Mouse (Mus musculus) forebrain, postnatal 0 days (tissue): ENCODE measurements at regions not wholly inside any gene's neighbourhood (a gene's known extent, or its start where the extent isn't known, plus 50 kb on each side); places are given as distances from the start of the nearest gene placed in this dataset.
"Not testable (repeated sequence)": the region's sequence is repeated elsewhere in the genome, so short reads cannot be mapped to it uniquely, and the experiment has no call there.

Experiments used
- ATAC-seq: fragments of 200-750 bp; cut with Nextera tagmentation; 2 replicates; pipeline ENCODE4 v1.8.0; 2017; ENCODE audit warnings: mild to moderate bottlenecking, moderate library complexity
- DNase-seq: peaks from one replicate; pipeline ENCODE4 v3.0.0-alpha.2; 2015
- H3K27ac ChIP-seq: fragments of 300-500 bp; sonication (generic); 2 replicates; pipeline ENCODE4 v1.5.1; 2014; ENCODE audit warnings: low read depth, mild to moderate bottlenecking, antibody characterized with exemption, low read length, moderate library complexity, mixed read lengths
- H3K27me3 ChIP-seq: fragments of 300-500 bp; sonication (generic); 2 replicates; pipeline ENCODE4 v1.6.1; 2014; ENCODE audit warnings: mild to moderate bottlenecking, low read length, mixed read lengths; ENCODE audit not compliant: insufficient read depth
- H3K36me3 ChIP-seq: fragments of 300-500 bp; sonication (generic); 2 replicates; pipeline ENCODE4 v1.6.1; 2014; ENCODE audit warnings: mild to moderate bottlenecking, moderate library complexity; ENCODE audit not compliant: insufficient read depth
- H3K4me1 ChIP-seq: fragments of 300-500 bp; sonication (generic); 2 replicates; pipeline ENCODE4 v1.6.1; 2014; ENCODE audit warnings: antibody characterized with exemption; ENCODE audit not compliant: insufficient read depth
- H3K4me2 ChIP-seq: fragments of 300-500 bp; sonication (generic); 2 replicates; pipeline ENCODE4 v1.6.1; 2014; ENCODE audit warnings: low read depth, mild to moderate bottlenecking, moderate library complexity
- H3K4me3 ChIP-seq: fragments of 300-500 bp; sonication (generic); 2 replicates; pipeline ENCODE4 v1.5.1; 2014; ENCODE audit warnings: low read depth, low read length, mixed read lengths
- H3K9ac ChIP-seq: fragments of 300-500 bp; sonication (generic); 2 replicates; pipeline ENCODE4 v1.6.1; 2014; ENCODE audit warnings: mild to moderate bottlenecking
- H3K9me3 ChIP-seq: fragments of 300-500 bp; sonication (generic); 2 replicates; pipeline ENCODE4 v1.6.1; 2016; ENCODE audit warnings: low read length
- CTCF ChIP-seq: sonication (generic); IDR thresholded peaks from 2 replicates; pipeline ENCODE4 v1.5.1; 2016; ENCODE audit warnings: antibody characterized with exemption, control low read depth, low read depth
- WGBS: fragments of 180-500 bp; shearing (Covaris S2); extraction: QIAGEN DNeasy Blood & Tissue Kit; methylation state at CpG from one replicate; pipeline ENCODE4 v1.1.7; 2014; 5-methylcytosine and 5-hydroxymethylcytosine counted together

DNA sequence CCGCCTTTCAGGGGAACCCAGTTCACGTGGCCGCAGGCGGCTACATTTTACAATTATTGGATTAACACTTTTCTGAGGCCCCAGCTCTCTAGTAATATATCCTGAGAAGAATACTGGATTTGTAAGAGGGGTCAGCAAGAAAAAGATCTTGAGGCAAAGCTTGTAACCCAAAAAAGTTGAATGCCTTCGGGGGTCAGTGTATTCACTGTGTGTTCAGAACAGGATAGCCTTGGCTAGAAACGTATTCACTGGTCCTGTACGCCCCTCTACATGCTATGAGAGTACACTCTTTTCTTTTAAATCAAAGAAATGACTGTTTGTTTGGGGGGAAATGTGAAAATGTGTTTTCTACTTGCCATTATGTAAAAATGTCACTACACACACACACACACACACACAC lies 581.8 kb upstream of the Mms22l start:
- Histone ChIP-seq H3K9ac (no peak overlapping the region), H3K27ac (no peak overlapping the region), H3K36me3 (no peaks in the 10 kb centered on the region), H3K4me2 (no peak overlapping the region), H3K9me3 (no peaks in the 10 kb centered on the region), H3K4me1 (no peaks in the 10 kb centered on the region), H3K27me3 (no peaks in the 10 kb centered on the region), H3K4me3 (no peak overlapping the region)
- ATAC-seq (no peak), DNase-seq (no peak)
- 55% methylated on average over 7 of the region's 7 CpGs for WGBS
- no peak for TF ChIP-seq CTCF

GRCm38 (mm10) chr4:23921520-23921919 lies 574.7 kb upstream of the Mms22l start:
- H3K4me2 ChIP-seq, result no peak overlapping the region
- no peak overlapping the region for H3K27ac ChIP-seq
- no peaks in the 10 kb centered on the region for H3K4me1 ChIP-seq
- ATAC-seq, result peak; percentile 23; the same call in 1 of the 2 replicates
- 70% methylated on average over 3 of the region's 3 CpGs for WGBS
- no peaks in the 10 kb centered on the region for H3K9me3 ChIP-seq
- H3K4me3 ChIP-seq, result no peak overlapping the region
- H3K27me3 ChIP-seq, result no peaks in the 10 kb centered on the region
- no peak for TF ChIP-seq CTCF
- H3K9ac ChIP-seq, result no peak overlapping the region
- no peaks in the 10 kb centered on the region for H3K36me3 ChIP-seq
- peak; percentile 53 for DNase-seq

DNA sequence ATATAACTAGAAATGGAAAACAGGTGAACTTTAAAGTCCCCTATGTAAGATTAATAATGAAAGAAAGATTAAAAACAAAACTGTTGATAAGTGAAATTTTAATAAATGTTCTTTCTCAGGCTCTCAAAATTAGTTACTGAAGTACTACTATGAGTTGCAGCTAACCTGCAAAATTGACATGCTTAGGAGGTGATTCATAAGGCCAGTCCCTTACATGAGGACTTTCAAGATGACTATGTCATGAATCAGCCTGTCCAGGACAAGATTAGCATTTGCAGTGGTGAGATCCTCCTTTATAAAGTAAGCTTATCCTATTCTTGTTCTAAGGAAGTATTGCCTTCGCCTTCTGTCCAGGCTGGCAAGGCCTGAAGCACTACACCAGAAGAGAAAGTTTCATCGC lies 542.1 kb upstream of the Mms22l start:
- DNase-seq, result no peak
- Histone ChIP-seq H3K4me1 (no peaks in the 10 kb centered on the region), H3K36me3 (no peaks in the 10 kb centered on the region), H3K9me3 (no peaks in the 10 kb centered on the region), H3K9ac (no peak overlapping the region), H3K27ac (no peak overlapping the region), H3K27me3 (no peaks in the 10 kb centered on the region), H3K4me3 (no peak overlapping the region), H3K4me2 (no peak overlapping the region)
- 96% methylated on average over 2 of the region's 2 CpGs for WGBS
- no peak for TF ChIP-seq CTCF
- ATAC-seq, result no peak

DNA sequence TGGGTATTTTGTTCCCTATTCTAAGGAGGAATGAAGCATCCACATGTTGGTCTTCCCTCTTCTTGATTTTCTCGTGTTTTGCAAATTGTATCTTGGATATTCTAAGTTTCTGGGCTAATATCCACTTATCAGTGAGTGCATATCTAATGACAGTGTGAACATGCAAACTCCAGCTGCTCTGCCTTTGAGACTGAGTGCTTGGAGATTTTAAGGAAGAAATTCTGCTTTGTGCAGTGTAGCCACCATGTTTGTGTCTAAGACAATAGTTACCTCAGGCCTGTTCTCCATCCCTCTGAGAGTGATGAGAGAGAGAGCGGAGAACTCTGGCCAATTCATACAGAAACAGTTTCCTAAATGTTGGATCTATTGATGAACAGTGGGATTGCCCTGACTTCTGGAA lies 514.1 kb upstream of the Mms22l start:
- not testable (repeated sequence) for ATAC-seq, H3K4me2 ChIP-seq, H3K27ac ChIP-seq, H3K9me3 ChIP-seq, H3K4me3 ChIP-seq, H3K27me3 ChIP-seq, H3K4me1 ChIP-seq, H3K9ac ChIP-seq, DNase-seq, H3K36me3 ChIP-seq
- 87% methylated on average over 2 of the region's 2 CpGs for WGBS

DNA sequence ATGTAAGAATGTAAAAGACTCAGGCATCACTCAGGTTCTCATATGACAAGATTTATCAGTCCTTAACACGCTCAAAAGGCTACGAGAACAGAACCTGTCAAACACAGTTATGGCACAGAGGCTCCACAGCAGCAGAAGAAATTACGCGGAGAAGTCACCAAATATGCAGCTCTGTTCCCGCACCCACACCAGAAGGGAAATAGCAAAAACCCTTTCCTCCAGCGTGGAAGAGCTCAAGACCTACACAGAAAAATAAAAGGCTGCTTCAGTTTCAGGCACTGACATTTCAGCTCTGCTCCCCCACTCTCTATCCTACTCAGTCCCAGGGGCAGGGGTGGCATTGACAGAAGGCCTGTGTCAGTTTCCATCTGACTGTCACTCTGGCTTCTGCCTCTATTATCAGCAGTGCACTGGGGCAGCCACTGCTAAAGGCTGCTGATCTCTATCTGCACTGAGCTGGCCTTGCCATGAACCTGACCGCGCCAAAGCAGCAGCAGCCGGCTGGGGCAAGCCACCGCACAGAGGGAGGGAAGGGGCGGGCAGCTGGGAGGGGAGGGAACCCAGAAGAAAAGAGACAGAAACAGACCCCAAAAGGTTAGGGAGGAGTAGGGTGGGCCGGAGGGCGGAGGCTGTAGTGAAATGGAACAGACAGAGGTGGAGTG lies 513.3 kb upstream of the Mms22l start:
- no peak for TF ChIP-seq CTCF
- H3K9me3 ChIP-seq, result no peaks in the 10 kb centered on the region
- 17% methylated on average over 13 of the region's 13 CpGs for WGBS
- DNase-seq (peak; percentile 68), ATAC-seq (peak; percentile 95)
- H3K4me1 ChIP-seq, result 0 out of 2 replicates have a peak, but pooled peaks cover 5% of the 10 kb centered on the region
- peak overlapping the region; percentile 83 for H3K27ac ChIP-seq
- H3K36me3 ChIP-seq, result no peaks in the 10 kb centered on the region
- H3K4me2 ChIP-seq, result peak overlapping the region; percentile 46
- no peaks in the 10 kb centered on the region for H3K27me3 ChIP-seq
- H3K4me3 ChIP-seq, result peak overlapping the region; percentile 14; the same call in 1 of the 2 replicates
- H3K9ac ChIP-seq, result peak overlapping the region; percentile 46

- 3% methylated on average over 8 of the region's 8 CpGs for WGBS
- H3K4me2 ChIP-seq, result peak overlapping the region; percentile 46
- DNase-seq, result peak; percentile 67
These were observed 512.8 kb upstream of the Mms22l start for GRCm38 (mm10) chr4:23983452-23983805.

GRCm38 (mm10) chr4:23984005-23984404 lies 512.2 kb upstream of the Mms22l start:
- no peak for TF ChIP-seq CTCF
- ATAC-seq, result no peak
- peak; percentile 17 for DNase-seq
- Histone ChIP-seq H3K27ac (no peak overlapping the region), H3K4me1 (0 out of 2 replicates have a peak, but pooled peaks cover 5% of the 10 kb centered on the region), H3K9me3 (no peaks in the 10 kb centered on the region), H3K27me3 (no peaks in the 10 kb centered on the region), H3K9ac (no peak overlapping the region), H3K4me2 (no peak overlapping the region), H3K36me3 (no peaks in the 10 kb centered on the region), H3K4me3 (no peak overlapping the region)
- 53% methylated on average over 3 of the region's 3 CpGs for WGBS

More at GRCm38 (mm10) chr4:23983452-23983805, 512.8 kb upstream of the Mms22l start:
- Histone ChIP-seq H3K27me3 (no peaks in the 10 kb centered on the region), H3K4me3 (peak overlapping the region; percentile 14; the same call in 1 of the 2 replicates), H3K9ac (peak overlapping the region; percentile 46), H3K27ac (peak overlapping the region; percentile 83), H3K4me1 (0 out of 2 replicates have a peak, but pooled peaks cover 5% of the 10 kb centered on the region), H3K36me3 (no peaks in the 10 kb centered on the region), H3K9me3 (no peaks in the 10 kb centered on the region)
- 0 out of 2 replicates have a peak, but pooled peaks have one; percentile 11 for TF ChIP-seq CTCF
- peak; percentile 79 for ATAC-seq
